Mouse (Mus musculus) testis, adult 2 months (tissue): ENCODE data around the gene Kars.

Experiments used
- CTCF ChIP-seq: fragments of 200-500 bp; IDR thresholded peaks from 2 replicates; pipeline ENCODE4 v1.5.1; 2012; ENCODE audit warnings: low read depth, mild to moderate bottlenecking, inconsistent platforms, low read length, moderate library complexity; ENCODE audit not compliant: control insufficient read depth, insufficient read depth, insufficient replicate concordance
- POLR2A ChIP-seq: fragments of 200-500 bp; IDR thresholded peaks from 2 replicates; pipeline ENCODE4 v1.6.1; 2012; ENCODE audit warnings: low read depth, mild to moderate bottlenecking, inconsistent platforms, low read length, moderate library complexity; ENCODE audit not compliant: control insufficient read depth

DNA sequence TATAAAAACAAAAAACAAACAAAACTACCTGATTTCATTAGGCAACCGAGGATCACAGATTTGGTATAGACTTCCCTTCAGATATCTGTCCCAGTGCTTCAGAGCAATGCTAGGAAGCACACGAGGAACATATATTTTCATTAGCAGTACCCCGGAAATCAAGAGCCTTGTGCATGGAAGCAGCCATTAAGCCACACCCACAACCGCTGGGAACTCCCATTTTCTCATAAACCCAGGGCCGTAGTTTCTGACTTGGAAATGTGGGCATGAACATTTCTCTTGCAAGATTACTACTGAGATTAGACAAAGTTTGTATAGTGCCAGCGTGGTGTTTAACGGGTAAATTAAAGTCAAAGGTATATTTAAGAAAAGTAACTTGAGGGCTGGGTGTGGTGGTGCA, 1.6 kb downstream of the Kars start:
- no peak for TF ChIP-seq CTCF
- TF ChIP-seq POLR2A: no peak
